Mouse (Mus musculus) spleen, adult 2 months (tissue): Measurements from ENCODE around the gene Tmem256.

Experiments used
- CTCF ChIP-seq: fragments of 200-500 bp; IDR thresholded peaks from 2 replicates; pipeline ENCODE4 v1.5.1; 2011; ENCODE audit warnings: mild to moderate bottlenecking, inconsistent platforms; ENCODE audit not compliant: insufficient read depth, insufficient read length, insufficient replicate concordance; ENCODE audit errors: extremely low read depth
- POLR2A ChIP-seq: fragments of 200-500 bp; IDR thresholded peaks from 2 replicates; pipeline ENCODE4 v1.6.1; 2011; ENCODE audit warnings: low read depth, low read length, inconsistent platforms

GRCm38 (mm10) chr11:69878952-69879351 is 40.6 kb downstream of the Tmem256 start:
- no peak for TF ChIP-seq CTCF
- no peak for TF ChIP-seq POLR2A
